Mouse (Mus musculus): ENCODE data around the gene Ankrd63. TPM values are rescaled to one million over a fixed set of nuclear protein-coding genes. Genes with fewer than 3 reads are reported as not detected.

Ankrd63 gene
- 10 to 100 TPM; 36.4 to 40.9 (median 38.5) TPM for total RNA-seq (2022)

DNA sequence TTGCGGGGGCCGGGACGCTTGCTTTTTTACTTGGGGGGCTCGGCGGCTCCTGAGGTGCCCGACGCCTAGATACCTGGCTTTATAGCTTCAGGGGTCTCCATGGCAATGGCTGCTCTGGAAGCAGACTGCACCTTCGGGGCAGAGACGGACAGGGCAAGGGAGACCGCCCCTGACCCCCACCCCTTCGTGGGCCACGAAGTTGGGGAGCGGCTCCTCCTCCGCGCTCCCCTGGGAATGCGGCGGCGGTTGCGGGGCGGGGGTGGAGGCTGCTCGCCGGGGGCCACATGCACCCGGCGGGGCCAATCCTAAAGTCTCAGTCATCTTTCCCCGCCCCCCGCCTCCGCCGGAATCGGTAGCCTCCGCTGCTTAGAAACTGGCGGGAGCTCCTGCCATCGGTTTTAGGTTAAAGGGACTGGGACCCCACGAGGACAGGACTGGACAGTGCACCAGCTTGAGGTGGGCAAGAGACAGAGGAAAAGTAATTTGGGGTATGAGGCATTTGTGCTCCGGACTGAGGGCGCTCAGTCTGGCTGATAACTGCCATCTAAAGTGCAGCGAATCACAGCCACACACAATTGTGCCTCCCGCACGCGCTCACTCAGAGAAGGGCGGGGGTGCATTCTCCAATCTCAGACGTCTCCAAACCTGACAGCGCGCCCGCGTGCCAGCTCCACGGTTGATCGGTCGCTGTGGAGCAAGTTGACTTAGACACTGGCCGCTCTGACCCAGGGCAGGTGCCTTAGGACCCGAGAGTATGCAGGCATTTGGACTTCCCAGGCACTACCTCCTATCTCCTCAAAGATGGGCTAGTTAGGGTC is at the start of gene Ankrd63:
Gene Ankrd63, minus strand, starts transcription at position 51 of the 818 bp plus-strand sequence.
- DNase-seq (ENCODE audit: low spot score in 2 of 2), result peak in 1 of 2 experiments; percentile 46

DNA sequence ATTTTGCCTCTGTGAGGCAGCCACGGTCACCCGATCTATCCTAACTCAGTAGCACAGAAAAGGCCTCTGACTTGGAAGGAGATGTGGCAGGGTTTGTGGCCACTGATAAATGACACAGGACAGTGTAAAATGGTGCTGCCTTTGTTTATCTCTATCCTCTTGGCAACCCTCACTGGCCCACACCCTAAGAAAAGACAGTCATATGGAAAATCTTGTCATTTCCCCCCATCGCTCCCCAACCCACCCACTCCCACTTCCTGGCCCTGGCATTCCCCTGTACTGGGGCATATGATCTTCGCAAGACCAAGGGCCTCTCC is 49.0 kb upstream of the Ankrd63 start:
- no peak for DNase-seq (ENCODE audit: low spot score in 2 of 2)

GRCm38 (mm10) chr2:118751896-118752791 is 48.4 kb upstream of the Ankrd63 start:
- DNase-seq (ENCODE audit: low spot score in 2 of 2), result no peak

- DNase-seq (ENCODE audit: low spot score in 2 of 2), result no peak
Measured at GRCm38 (mm10) chr2:118750476-118750875, 46.7 kb upstream of the Ankrd63 start.

DNA sequence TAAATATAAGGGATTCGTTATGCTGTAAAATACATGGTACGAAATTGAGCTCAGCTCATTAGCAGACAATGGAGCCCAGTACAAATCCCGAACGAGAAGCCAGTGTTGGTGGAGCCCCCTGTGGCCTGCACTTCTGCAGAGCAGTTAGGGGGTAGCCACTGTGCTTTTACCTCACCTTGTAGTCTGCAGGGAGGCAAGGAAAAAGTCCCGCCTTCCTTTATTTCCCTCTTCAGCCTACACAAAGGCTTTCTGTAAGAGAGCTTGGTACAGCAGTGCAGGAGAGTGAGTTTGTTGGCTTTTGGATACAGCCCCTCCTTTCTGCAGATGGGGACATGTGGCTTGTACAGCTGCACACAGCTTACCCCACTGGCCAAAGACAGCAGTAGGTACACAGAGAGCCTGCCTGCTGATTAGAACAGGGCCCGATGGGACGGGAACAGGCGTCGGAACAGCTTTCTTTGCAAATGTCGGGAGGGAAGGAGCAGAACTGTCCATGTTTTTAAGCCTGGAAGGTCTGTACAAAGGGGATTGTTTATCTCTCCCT is 45.6 kb upstream of the Ankrd63 start:
- no peak for DNase-seq (ENCODE audit: low spot score in 2 of 2)

GRCm38 (mm10) chr2:118747301-118747960 is 43.7 kb upstream of the Ankrd63 start:
- DNase-seq (ENCODE audit: low spot score in 2 of 2), result no peak

DNA sequence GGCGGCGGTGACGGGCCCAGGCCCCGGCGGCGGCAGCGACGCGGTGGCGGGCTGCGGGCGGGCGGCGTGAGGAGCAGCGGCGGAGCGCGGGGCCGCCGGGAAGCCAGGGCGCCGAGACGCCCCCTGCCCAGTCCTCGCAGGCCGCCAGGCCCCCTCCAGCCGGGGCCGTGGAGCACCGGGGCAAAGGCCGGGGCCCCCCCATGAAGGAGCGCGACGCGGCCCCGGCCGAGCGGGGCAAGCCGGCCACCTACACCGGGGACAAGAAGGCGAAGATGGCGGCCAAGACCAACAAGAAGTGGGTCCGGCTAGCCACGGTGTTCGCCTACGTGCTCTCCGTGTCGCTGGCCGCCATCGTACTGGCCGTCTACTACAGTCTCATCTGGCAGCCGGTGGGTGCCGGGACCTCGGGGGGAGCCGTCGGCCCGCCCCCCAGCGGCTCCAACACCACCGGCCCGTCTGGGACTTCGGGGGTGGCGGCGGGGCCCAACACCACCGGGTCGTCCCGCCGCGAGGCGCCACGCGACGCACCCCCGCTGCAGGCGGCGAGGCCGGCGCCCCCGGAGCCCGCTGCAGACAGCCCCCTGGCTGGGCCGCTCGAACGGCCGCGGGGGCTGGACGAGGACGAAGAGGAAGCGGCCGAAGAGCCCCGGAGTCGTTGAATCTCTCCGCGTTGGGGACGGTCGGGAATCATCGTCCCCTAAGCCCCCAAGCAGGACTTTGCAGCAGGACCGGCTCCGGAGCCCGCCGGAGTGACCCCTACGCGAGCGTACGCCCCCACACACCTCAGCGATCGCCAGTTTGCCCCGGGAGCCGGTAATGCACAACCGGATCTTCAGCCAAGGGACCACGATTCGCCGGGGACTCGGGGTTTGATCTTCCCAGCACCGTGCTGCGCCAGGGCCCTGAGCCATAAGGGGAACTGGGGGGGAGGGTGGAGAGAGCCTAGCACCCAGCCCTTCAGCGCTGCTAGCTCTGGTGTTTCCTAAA is 42.4 kb upstream of the Ankrd63 start:
- DNase-seq (ENCODE audit: low spot score in 2 of 2), result peak in 1 of 2 experiments; percentile 44

GRCm38 (mm10) chr2:118745232-118745884 is 41.6 kb upstream of the Ankrd63 start, which contains the start of gene Inafm2:
Inafm2 (plus strand) TSS chr2:118745758.
- peak; percentile 77 to 89 for DNase-seq (ENCODE audit: low spot score in 2 of 2)

GRCm38 (mm10) chr2:118744621-118745020 is 40.9 kb upstream of the Ankrd63 start:
- DNase-seq (ENCODE audit: low spot score in 2 of 2), result no peak

DNA sequence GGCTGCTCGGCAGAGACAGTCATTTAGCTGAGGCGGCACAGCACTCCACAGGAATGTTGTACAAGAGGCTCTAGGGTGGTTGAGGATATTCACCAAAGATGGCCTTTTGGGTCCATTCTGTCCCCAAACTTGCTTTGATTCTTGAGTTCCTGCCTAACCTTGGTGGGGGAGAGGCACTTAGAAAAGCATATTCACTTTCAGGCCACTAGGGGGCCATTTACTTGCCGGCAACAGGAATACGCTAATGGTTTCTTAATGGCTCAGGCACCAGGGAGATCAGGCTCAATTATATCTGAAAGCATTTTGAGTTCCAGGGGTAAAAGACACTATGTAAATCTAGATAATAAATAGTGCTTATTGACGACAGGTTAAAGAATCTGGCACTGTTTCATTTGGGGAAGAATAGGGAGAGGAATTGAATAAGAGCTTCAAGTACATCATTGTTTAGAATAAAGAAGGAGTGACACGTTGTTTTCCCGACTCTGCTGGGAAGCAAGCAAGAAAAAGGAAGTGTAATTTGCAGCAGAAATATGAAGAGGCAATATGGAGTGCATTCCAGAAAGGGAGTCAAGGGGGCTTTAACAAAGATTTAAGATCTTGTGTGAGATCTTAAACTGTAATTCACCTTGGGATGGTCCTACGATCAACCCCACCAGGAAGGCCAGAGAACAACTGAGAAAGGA is 39.6 kb upstream of the Ankrd63 start:
- no peak for DNase-seq (ENCODE audit: low spot score in 2 of 2)

DNA sequence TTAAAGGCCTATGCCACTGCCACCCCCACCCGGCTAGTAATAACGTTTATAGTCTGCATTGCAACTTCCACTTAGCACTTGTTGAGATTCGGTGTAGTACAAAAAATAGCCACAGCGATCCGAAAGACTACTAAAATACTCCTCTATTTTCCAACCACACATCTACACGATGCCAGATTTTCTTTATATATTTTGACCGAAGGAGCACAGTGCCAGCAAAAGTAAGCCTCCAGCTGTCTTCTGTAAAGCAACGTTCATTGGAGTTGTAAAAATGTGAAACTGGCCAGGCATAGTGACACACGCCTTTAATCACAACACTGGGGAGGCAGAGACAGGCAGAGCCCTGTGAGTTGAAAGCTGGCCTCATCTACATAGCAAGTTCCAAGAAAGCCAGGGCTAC is 37.4 kb upstream of the Ankrd63 start:
- DNase-seq (ENCODE audit: low spot score in 2 of 2), result peak in 1 of 2 experiments; percentile 30

- DNase-seq (ENCODE audit: low spot score in 2 of 2), result no peak
Measured at GRCm38 (mm10) chr2:118740341-118740740, 36.6 kb upstream of the Ankrd63 start.

- DNase-seq (ENCODE audit: low spot score in 2 of 2), result peak in 1 of 2 experiments; percentile 35
Measured at GRCm38 (mm10) chr2:118733341-118733740, 29.6 kb upstream of the Ankrd63 start.

- no peak for DNase-seq (ENCODE audit: low spot score in 2 of 2)
Measured at GRCm38 (mm10) chr2:118731981-118732380, 28.2 kb upstream of the Ankrd63 start.

GRCm38 (mm10) chr2:118730622-118730915 is 26.8 kb upstream of the Ankrd63 start:
- peak; percentile 47 to 60 for DNase-seq (ENCODE audit: low spot score in 2 of 2)

GRCm38 (mm10) chr2:118729816-118730621 is 26.3 kb upstream of the Ankrd63 start:
- no peak for DNase-seq (ENCODE audit: low spot score in 2 of 2)

GRCm38 (mm10) chr2:118729194-118729593 is 25.4 kb upstream of the Ankrd63 start:
- DNase-seq (ENCODE audit: low spot score in 2 of 2), result no peak

DNA sequence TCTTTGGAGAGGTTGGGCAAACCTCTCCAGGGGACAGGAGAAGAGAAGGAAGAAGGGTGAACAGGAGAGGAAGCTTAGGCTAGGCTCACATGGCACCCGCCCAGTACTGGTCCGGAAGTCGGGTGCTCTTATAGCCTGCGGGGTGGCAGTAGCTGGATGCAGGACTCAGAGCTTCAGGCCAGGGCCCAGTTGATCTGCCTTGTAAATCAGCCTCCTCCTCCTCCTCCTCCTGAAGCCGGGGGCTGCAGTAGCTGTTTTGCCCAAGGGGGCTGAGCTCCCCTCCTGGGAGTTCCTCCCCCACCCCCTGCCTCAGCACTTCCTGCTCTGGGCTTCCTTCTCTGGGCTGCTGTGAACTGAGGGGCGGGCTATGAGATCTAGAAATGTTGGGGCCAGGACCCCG is 24.6 kb upstream of the Ankrd63 start, which contains the start of gene Plcb2:
Gene Plcb2, minus strand, starts transcription at position 102 of the 400 bp plus-strand sequence.
- DNase-seq (ENCODE audit: low spot score in 2 of 2), result no peak

All from left cerebral cortex, adult 8-10 months (tissue).